Mouse (Mus musculus) erythroblast, embryonic 14.5 days (primary cell): Measurements from ENCODE around the gene Pgpep1. TPM values are rescaled to one million over a fixed set of nuclear protein-coding genes. Genes with fewer than 3 reads are reported as not detected.

Experiments
- H3K27me3 ChIP-seq: 2 replicates; pipeline ENCODE4 v1.6.1; 2012; ENCODE audit warnings: inconsistent platforms; ENCODE audit not compliant: control insufficient read depth
- H3K36me3 ChIP-seq: 2 replicates; pipeline ENCODE4 v1.6.1; 2012; ENCODE audit warnings: mild to moderate bottlenecking, inconsistent platforms; ENCODE audit not compliant: control insufficient read depth
- H3K4me1 ChIP-seq: 2 replicates; pipeline ENCODE4 v1.6.1; 2012; ENCODE audit warnings: inconsistent platforms; ENCODE audit not compliant: control insufficient read depth
- H3K4me3 ChIP-seq: replicated peaks from 2 replicates; pipeline ENCODE3; 2012; ENCODE audit warnings: moderate library complexity, mild to moderate bottlenecking, inconsistent platforms
- H3K9me3 ChIP-seq: 2 replicates; pipeline ENCODE4 v1.6.1; 2012; ENCODE audit warnings: low read length, inconsistent platforms, mixed read lengths; ENCODE audit not compliant: control insufficient read depth
- GATA1 ChIP-seq: IDR thresholded peaks from 2 replicates; pipeline ENCODE4 v1.6.1; 2012; ENCODE audit warnings: low read length, inconsistent platforms, mixed read lengths
- TAL1 ChIP-seq: IDR thresholded peaks from 3 replicates; pipeline ENCODE4 v1.6.1; 2012; ENCODE audit warnings: low read length, inconsistent platforms, mixed read lengths
- polyA plus RNA-seq: library from polyadenylated mRNA; stranded (reverse); fragments of >175 nt; gene quantifications from 2 replicates; pipeline ENCODE4 v1.2.3, GENCODE M21; 2012

Gene Pgpep1
- polyA plus RNA-seq, 1 experiment = 0.29 TPM

- H3K4me3 ChIP-seq = no peak overlapping the region
- TF ChIP-seq TAL1 (no peak), GATA1 (no peak)
- peaks cover 20% of the 10 kb centered on the region for H3K27me3 ChIP-seq
- no peaks in the 10 kb centered on the region for H3K36me3 ChIP-seq
- no peaks in the 10 kb centered on the region for H3K9me3 ChIP-seq
- H3K4me1 ChIP-seq = peaks cover 58% of the 10 kb centered on the region
Measured at GRCm38 (mm10) chr8:70693636-70694035, 33.4 kb upstream of the Pgpep1 start.

GRCm38 (mm10) chr8:70691727-70692231 is 31.6 kb upstream of the Pgpep1 start:
- TF ChIP-seq GATA1 = no peak
- TF ChIP-seq TAL1 = no peak
- no peaks in the 10 kb centered on the region for H3K9me3 ChIP-seq
- peaks cover 42% of the 10 kb centered on the region for H3K4me1 ChIP-seq
- no peak overlapping the region for H3K4me3 ChIP-seq
- no peaks in the 10 kb centered on the region for H3K36me3 ChIP-seq
- H3K27me3 ChIP-seq = peaks cover 20% of the 10 kb centered on the region

GRCm38 (mm10) chr8:70691230-70691629 is 31.0 kb upstream of the Pgpep1 start:
- Histone ChIP-seq H3K4me3 (no peak overlapping the region), H3K9me3 (no peaks in the 10 kb centered on the region), H3K4me1 (peaks cover 40% of the 10 kb centered on the region), H3K27me3 (peaks cover 20% of the 10 kb centered on the region), H3K36me3 (no peaks in the 10 kb centered on the region)
- TF ChIP-seq GATA1 (no peak), TAL1 (no peak)

- TF ChIP-seq TAL1 (no peak), GATA1 (no peak)
- H3K4me3 ChIP-seq = no peak overlapping the region
- H3K36me3 ChIP-seq = no peaks in the 10 kb centered on the region
- H3K4me1 ChIP-seq = peaks cover 30% of the 10 kb centered on the region
- H3K27me3 ChIP-seq = peaks cover 23% of the 10 kb centered on the region
- H3K9me3 ChIP-seq = no peaks in the 10 kb centered on the region
Measured at GRCm38 (mm10) chr8:70689892-70690390, 29.8 kb upstream of the Pgpep1 start.

GRCm38 (mm10) chr8:70688136-70688535 is 27.9 kb upstream of the Pgpep1 start:
- Histone ChIP-seq H3K36me3 (no peaks in the 10 kb centered on the region), H3K4me3 (no peak overlapping the region), H3K9me3 (no peaks in the 10 kb centered on the region), H3K27me3 (peaks cover 33% of the 10 kb centered on the region), H3K4me1 (peaks cover 17% of the 10 kb centered on the region)
- no peak for TF ChIP-seq GATA1
- no peak for TF ChIP-seq TAL1

GRCm38 (mm10) chr8:70687576-70687975 is 27.4 kb upstream of the Pgpep1 start:
- Histone ChIP-seq H3K4me3 (no peak overlapping the region), H3K27me3 (peaks cover 33% of the 10 kb centered on the region), H3K9me3 (no peaks in the 10 kb centered on the region), H3K36me3 (no peaks in the 10 kb centered on the region), H3K4me1 (peaks cover 19% of the 10 kb centered on the region)
- TF ChIP-seq GATA1 = no peak
- no peak for TF ChIP-seq TAL1

GRCm38 (mm10) chr8:70684291-70684690 is 24.1 kb upstream of the Pgpep1 start:
- Histone ChIP-seq H3K36me3 (peaks cover 13% of the 10 kb centered on the region), H3K27me3 (peaks cover 15% of the 10 kb centered on the region), H3K4me1 (peaks cover 36% of the 10 kb centered on the region), H3K9me3 (no peaks in the 10 kb centered on the region), H3K4me3 (no peak overlapping the region)
- no peak for TF ChIP-seq TAL1
- no peak for TF ChIP-seq GATA1

GRCm38 (mm10) chr8:70682692-70683091 is 22.5 kb upstream of the Pgpep1 start:
- no peak for TF ChIP-seq TAL1
- TF ChIP-seq GATA1 = no peak
- Histone ChIP-seq H3K36me3 (peaks cover 29% of the 10 kb centered on the region), H3K4me3 (no peak overlapping the region), H3K9me3 (peaks cover 7% of the 10 kb centered on the region), H3K4me1 (peaks cover 52% of the 10 kb centered on the region), H3K27me3 (peaks cover 15% of the 10 kb centered on the region)

- Histone ChIP-seq H3K36me3 (peaks cover 34% of the 10 kb centered on the region), H3K4me1 (peaks cover 57% of the 10 kb centered on the region), H3K4me3 (no peak overlapping the region), H3K9me3 (peaks cover 7% of the 10 kb centered on the region), H3K27me3 (peaks cover 15% of the 10 kb centered on the region)
- TF ChIP-seq TAL1 = no peak
- no peak for TF ChIP-seq GATA1
Measured at GRCm38 (mm10) chr8:70682193-70682592, 22.0 kb upstream of the Pgpep1 start.

GRCm38 (mm10) chr8:70681410-70681809 is 21.2 kb upstream of the Pgpep1 start:
- Histone ChIP-seq H3K4me3 (no peak overlapping the region), H3K4me1 (peaks cover 62% of the 10 kb centered on the region), H3K36me3 (peaks cover 41% of the 10 kb centered on the region), H3K27me3 (peaks cover 15% of the 10 kb centered on the region), H3K9me3 (peaks cover 7% of the 10 kb centered on the region)
- no peak for TF ChIP-seq GATA1
- no peak for TF ChIP-seq TAL1
